Mouse (Mus musculus) intestine, embryonic 16.5 days (tissue): ENCODE data around the gene Rnf224. TPM values are rescaled to one million over a fixed set of nuclear protein-coding genes. Genes with fewer than 3 reads are reported as not detected.

Source experiments
- polyA plus RNA-seq: library from polyadenylated mRNA; unstranded; fragments of >200 nt; fragmentation: Nextera tagmentation; extraction: Ambion mirVana; gene quantifications from 2 replicates; pipeline ENCODE4 v1.2.1, GENCODE M21; 2015

Rnf224 gene
- polyA plus RNA-seq, 1 experiment from 2014 or later, result 0.37 TPM

Other genes with a start within 250 kb of the Rnf224 start
- 39.1 and 45.5 TPM in 2 replicates for gene Nsmf, start 182.4 kb downstream of the Rnf224 start, polyA plus RNA-seq
- 14.3 and 16.7 TPM in 2 replicates for gene Entpd8, start 156.5 kb downstream of the Rnf224 start, polyA plus RNA-seq
- 6.5 and 7.9 TPM in 2 replicates for gene Noxa1, start 141.6 kb downstream of the Rnf224 start, polyA plus RNA-seq
- gene Nrarp, start 56.0 kb downstream of the Rnf224 start, polyA plus RNA-seq, result 11.0 and 14.4 TPM in 2 replicates
- gene Tor4a, start 39.9 kb downstream of the Rnf224 start, polyA plus RNA-seq, result 23.0 and 23.4 TPM in 2 replicates
- gene Nelfb, start 25.3 kb downstream of the Rnf224 start, polyA plus RNA-seq, result 99.9 and 102 TPM in 2 replicates
- gene Stpg3, start 22.1 kb downstream of the Rnf224 start, polyA plus RNA-seq, result not detected in 2 replicates
- gene Fam166a, start 18.0 kb downstream of the Rnf224 start, polyA plus RNA-seq, result 0.12 and 0.62 TPM in 2 replicates
- 635 and 699 TPM in 2 replicates for gene Tubb4b, start 12.1 kb downstream of the Rnf224 start, polyA plus RNA-seq
- gene Slc34a3, start 2.4 kb downstream of the Rnf224 start, polyA plus RNA-seq, result 11.3 and 17.7 TPM in 2 replicates
- 25.6 and 36.4 TPM in 2 replicates for gene Rnf208, start 5.5 kb upstream of the Rnf224 start, polyA plus RNA-seq
- gene Cysrt1, start 5.7 kb upstream of the Rnf224 start, polyA plus RNA-seq, result 3.3 and 6.4 TPM in 2 replicates
- 7.3 and 9.3 TPM in 2 replicates for gene AL732309.1, start 10.1 kb upstream of the Rnf224 start, polyA plus RNA-seq
- 22.3 and 23.1 TPM in 2 replicates for gene Tmem203, start 18.7 kb upstream of the Rnf224 start, polyA plus RNA-seq
- 31.7 and 38.6 TPM in 2 replicates for gene Tprn, start 25.8 kb upstream of the Rnf224 start, polyA plus RNA-seq
- 176 and 200 TPM in 2 replicates for gene Ssna1, start 35.7 kb upstream of the Rnf224 start, polyA plus RNA-seq
- gene Anapc2, start 35.7 kb upstream of the Rnf224 start, polyA plus RNA-seq, result 91.4 and 97.3 TPM in 2 replicates
- gene Tmem210, start 51.4 kb upstream of the Rnf224 start, polyA plus RNA-seq, result not detected in 2 replicates
- gene Lrrc26, start 53.1 kb upstream of the Rnf224 start, polyA plus RNA-seq, result 1.9 and 2.5 TPM in 2 replicates
- 1.7 and 2.1 TPM in 2 replicates for gene Grin1, start 82.4 kb upstream of the Rnf224 start, polyA plus RNA-seq
- 36.7 and 43.2 TPM in 2 replicates for gene Man1b1, start 95.6 kb upstream of the Rnf224 start, polyA plus RNA-seq
- 74.4 and 104 TPM in 2 replicates for gene Dpp7, start 119.6 kb upstream of the Rnf224 start, polyA plus RNA-seq
- gene Uap1l1, start 128.9 kb upstream of the Rnf224 start, polyA plus RNA-seq, result 196 and 259 TPM in 2 replicates
- gene Sapcd2, start 135.5 kb upstream of the Rnf224 start, polyA plus RNA-seq, result 56.7 and 66.4 TPM in 2 replicates
- gene Entpd2, start 159.1 kb upstream of the Rnf224 start, polyA plus RNA-seq, result 23.7 and 27.4 TPM in 2 replicates
- gene Npdc1, start 162.6 kb upstream of the Rnf224 start, polyA plus RNA-seq, result 48.9 and 51.1 TPM in 2 replicates
- gene Fut7, start 186.5 kb upstream of the Rnf224 start, polyA plus RNA-seq, result 0.13 and 0.33 TPM in 2 replicates
- gene Abca2, start 191.9 kb upstream of the Rnf224 start, polyA plus RNA-seq, result 2.1 and 2.8 TPM in 2 replicates
- 2.6 and 2.7 TPM in 2 replicates for gene Clic3, start 220.1 kb upstream of the Rnf224 start, polyA plus RNA-seq
- 31.5 and 37.4 TPM in 2 replicates for gene Paxx, start 224.3 kb upstream of the Rnf224 start, polyA plus RNA-seq
- 4.0 and 4.5 TPM in 2 replicates for gene Ptgds, start 233.3 kb upstream of the Rnf224 start, polyA plus RNA-seq